In the genomic region with DNA sequence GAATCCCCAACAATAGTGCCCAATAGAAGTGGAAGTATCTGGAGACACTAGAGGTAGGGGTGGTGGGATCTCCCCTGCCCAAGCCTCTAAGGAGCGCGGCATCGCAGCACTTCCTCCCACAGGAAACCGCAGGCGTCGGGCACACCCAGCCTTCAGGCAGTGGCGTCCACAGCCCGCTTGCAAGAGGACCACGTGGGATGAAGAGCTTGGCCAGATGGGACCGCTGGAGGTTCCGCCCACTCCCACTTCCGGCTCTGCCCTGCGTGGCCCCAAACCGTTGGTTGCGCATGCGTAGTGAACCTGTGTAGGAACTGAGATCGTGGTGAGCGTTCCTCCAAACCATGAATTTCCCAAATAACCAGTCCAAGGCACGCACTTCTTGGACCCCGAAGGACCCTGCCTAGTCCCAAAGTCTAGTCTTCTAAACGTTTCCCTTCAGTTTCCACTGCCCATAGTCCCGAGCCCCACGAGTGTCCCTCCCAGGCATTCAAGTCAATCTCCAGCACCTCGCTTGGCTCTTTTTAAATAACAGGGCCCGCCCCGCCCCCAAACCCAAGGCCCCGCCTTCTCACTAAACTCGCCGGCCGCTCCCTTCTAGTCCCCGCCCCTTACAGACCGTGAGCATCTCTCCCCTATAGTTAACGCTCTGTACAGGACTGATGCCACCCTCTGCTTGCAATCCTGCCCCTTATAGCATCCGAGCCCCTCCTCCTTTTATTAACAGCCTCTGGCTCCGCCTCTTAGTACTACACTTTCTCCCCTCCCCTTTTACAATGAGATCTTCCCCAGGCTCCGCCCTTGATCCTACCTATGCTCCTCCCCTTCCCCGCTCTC, we compare ENCODE assay signal across 1 mouse cellular context.
TF ChIP-seq lines count a peak whose summit lies in the region.

No protein-coding gene starts in this region.

TF ChIP-seq in MEL, 35 proteins besides CTCF, POLR2A, EP300 and RAD21 (continued from another document):
- no peak for TF ChIP-seq JUND (IDR thresholded peaks at IDR 0.05; ENCODE audit: low read depth, low read length)
- TF ChIP-seq CHD2 (IDR thresholded peaks at IDR 0.05; ENCODE audit: low read length) = no peak; the same call in 1 of the 2 replicates
- peak; percentile 96 for TF ChIP-seq ELF1 (IDR thresholded peaks at IDR 0.05; ENCODE audit: low read depth, low read length)
- peak; percentile 91 for TF ChIP-seq USF1 (IDR thresholded peaks at IDR 0.05; ENCODE audit: low read depth, low read length)
- peak; percentile 94 for TF ChIP-seq SIN3A (IDR thresholded peaks at IDR 0.05; ENCODE audit: low read length)
- no peak for TF ChIP-seq UBTF (IDR thresholded peaks at IDR 0.05; ENCODE audit: borderline replicate concordance, insufficient read depth, low read depth, low read length)
- TF ChIP-seq NRF1 (IDR thresholded peaks at IDR 0.05; ENCODE audit: insufficient read depth, low read depth, low read length, poor library complexity, severe bottlenecking) = peak; percentile 98
- no peak for TF ChIP-seq GATA1 (IDR thresholded peaks at IDR 0.05; ENCODE audit: low read depth, low read length)
- TF ChIP-seq ZKSCAN1 (IDR thresholded peaks at IDR 0.05; ENCODE audit: low read depth, low read length) = no peak
- TF ChIP-seq E2F4 (IDR thresholded peaks at IDR 0.05; ENCODE audit: borderline replicate concordance, low read depth, low read length) = peak; percentile 61; the same call in 1 of the 2 replicates
- peak; percentile 82 for TF ChIP-seq POLR2AphosphoS2 (IDR thresholded peaks at IDR 0.05; ENCODE audit: low read length)
- TF ChIP-seq SMC3 (IDR thresholded peaks at IDR 0.05; ENCODE audit: low read depth, low read length) = no peak
- no peak for TF ChIP-seq MEF2A (IDR thresholded peaks at IDR 0.05; ENCODE audit: extremely low read depth, insufficient replicate concordance, low read depth, low read length, poor library complexity, severe bottlenecking)
- no peak for TF ChIP-seq GABPA (IDR thresholded peaks at IDR 0.05; ENCODE audit: low read depth, low read length)
- peak; percentile 79 for TF ChIP-seq HCFC1 (IDR thresholded peaks at IDR 0.05; ENCODE audit: low read depth, low read length)
- TF ChIP-seq ZNF384 (IDR thresholded peaks at IDR 0.05; ENCODE audit: low read depth, low read length) = no peak
- peak; percentile 87 for TF ChIP-seq NELFE (IDR thresholded peaks at IDR 0.05; ENCODE audit: low read depth, low read length)
- peak; percentile 88 for TF ChIP-seq TBP (IDR thresholded peaks at IDR 0.05; ENCODE audit: low read depth, low read length)
- TF ChIP-seq MAFK (IDR thresholded peaks at IDR 0.05; ENCODE audit: borderline replicate concordance, low read depth, low read length) = no peak; the same call in 1 of the 2 replicates
- peak; percentile 94 for TF ChIP-seq MXI1 (IDR thresholded peaks at IDR 0.05; ENCODE audit: low read depth, low read length)
- TF ChIP-seq TCF12 (IDR thresholded peaks at IDR 0.05; ENCODE audit: low read depth, low read length) = peak; percentile 73
